Mouse (Mus musculus): Measurements from ENCODE around the gene Pla2g4d. TPM values are rescaled to one million over a fixed set of nuclear protein-coding genes. Genes with fewer than 3 reads are reported as not detected.

Gene Pla2g4d
- polyA plus RNA-seq, 1 experiment: not detected

- no peak for TF ChIP-seq POLR2A (IDR thresholded peaks at IDR 0.05; ENCODE audit: insufficient read depth, low read depth, low read length)
- TF ChIP-seq CTCF (IDR thresholded peaks at IDR 0.05; ENCODE audit: insufficient read depth, low read depth, low read length): no peak
- Histone ChIP-seq H3K27ac (ENCODE audit: insufficient read depth, low read depth, low read length) (no peak overlapping the region), H3K4me1 (ENCODE audit: control insufficient read depth, insufficient read depth, low read length) (no peaks in the 10 kb centered on the region), H3K4me3 (ENCODE audit: insufficient read depth, low read depth, low read length) (no peak overlapping the region)
- whole genome bisulfite sequencing: 85% methylated on average over 4 of the region's 4 CpGs
These were observed 10.9 kb upstream of the Pla2g4d start for GRCm38 (mm10) chr2:120299866-120300265.

- WGBS: 14% methylated on average over 2 of the region's 2 CpGs
- no peak for TF ChIP-seq POLR2A (IDR thresholded peaks at IDR 0.05; ENCODE audit: insufficient read depth, low read depth, low read length)
- Histone ChIP-seq H3K27ac (ENCODE audit: insufficient read depth, low read depth, low read length) (no peak overlapping the region), H3K4me3 (ENCODE audit: insufficient read depth, low read depth, low read length) (no peak overlapping the region), H3K4me1 (ENCODE audit: control insufficient read depth, insufficient read depth, low read length) (no peaks in the 10 kb centered on the region)
These were observed 7.2 kb upstream of the Pla2g4d start for GRCm38 (mm10) chr2:120296160-120296559.

- 86% methylated on average over 8 of the region's 9 CpGs for WGBS
- Histone ChIP-seq H3K4me3 (ENCODE audit: insufficient read depth, low read depth, low read length) (no peak overlapping the region), H3K27ac (ENCODE audit: insufficient read depth, low read depth, low read length) (no peak overlapping the region), H3K4me1 (ENCODE audit: control insufficient read depth, insufficient read depth, low read length) (no peaks in the 10 kb centered on the region)
- TF ChIP-seq POLR2A (IDR thresholded peaks at IDR 0.05; ENCODE audit: insufficient read depth, low read depth, low read length): no peak
- no peak for TF ChIP-seq CTCF (IDR thresholded peaks at IDR 0.05; ENCODE audit: insufficient read depth, low read depth, low read length)
These were observed 2.6 kb upstream of the Pla2g4d start for GRCm38 (mm10) chr2:120291471-120292078.

- WGBS: 89% methylated on average over 3 of the region's 3 CpGs
- Histone ChIP-seq H3K4me3 (ENCODE audit: insufficient read depth, low read depth, low read length) (no peak overlapping the region), H3K27ac (ENCODE audit: insufficient read depth, low read depth, low read length) (no peak overlapping the region), H3K4me1 (ENCODE audit: control insufficient read depth, insufficient read depth, low read length) (no peaks in the 10 kb centered on the region)
- no peak for TF ChIP-seq POLR2A (IDR thresholded peaks at IDR 0.05; ENCODE audit: insufficient read depth, low read depth, low read length)
- TF ChIP-seq CTCF (IDR thresholded peaks at IDR 0.05; ENCODE audit: insufficient read depth, low read depth, low read length): no peak
These were observed 596 bp downstream of the Pla2g4d start for GRCm38 (mm10) chr2:120288401-120288800.

GRCm38 (mm10) chr2:120285639-120286038, 3.4 kb downstream of the Pla2g4d start:
- H3K4me3 ChIP-seq (ENCODE audit: insufficient read depth, low read depth, low read length): no peak overlapping the region
- H3K4me1 ChIP-seq (ENCODE audit: control insufficient read depth, insufficient read depth, low read length): no peaks in the 10 kb centered on the region
- TF ChIP-seq POLR2A (IDR thresholded peaks at IDR 0.05; ENCODE audit: insufficient read depth, low read depth, low read length) (no peak), CTCF (IDR thresholded peaks at IDR 0.05; ENCODE audit: insufficient read depth, low read depth, low read length) (no peak)
- H3K27ac ChIP-seq (ENCODE audit: insufficient read depth, low read depth, low read length): no peak overlapping the region
- WGBS: 78% methylated on average over 4 of the region's 4 CpGs

GRCm38 (mm10) chr2:120284705-120285104, 4.3 kb downstream of the Pla2g4d start:
- TF ChIP-seq CTCF (IDR thresholded peaks at IDR 0.05; ENCODE audit: insufficient read depth, low read depth, low read length) (no peak), POLR2A (IDR thresholded peaks at IDR 0.05; ENCODE audit: insufficient read depth, low read depth, low read length) (no peak)
- H3K27ac ChIP-seq (ENCODE audit: insufficient read depth, low read depth, low read length): no peak overlapping the region
- no peak overlapping the region for H3K4me3 ChIP-seq (ENCODE audit: insufficient read depth, low read depth, low read length)
- no peaks in the 10 kb centered on the region for H3K4me1 ChIP-seq (ENCODE audit: control insufficient read depth, insufficient read depth, low read length)

GRCm38 (mm10) chr2:120284094-120284493, 4.9 kb downstream of the Pla2g4d start:
- no peak overlapping the region for H3K27ac ChIP-seq (ENCODE audit: insufficient read depth, low read depth, low read length)
- H3K4me1 ChIP-seq (ENCODE audit: control insufficient read depth, insufficient read depth, low read length): no peaks in the 10 kb centered on the region
- no peak overlapping the region for H3K4me3 ChIP-seq (ENCODE audit: insufficient read depth, low read depth, low read length)
- no peak for TF ChIP-seq CTCF (IDR thresholded peaks at IDR 0.05; ENCODE audit: insufficient read depth, low read depth, low read length)
- TF ChIP-seq POLR2A (IDR thresholded peaks at IDR 0.05; ENCODE audit: insufficient read depth, low read depth, low read length): no peak
- WGBS: 87% methylated on average over 5 of the region's 5 CpGs

- Histone ChIP-seq H3K27ac (ENCODE audit: insufficient read depth, low read depth, low read length) (no peak overlapping the region), H3K4me1 (ENCODE audit: control insufficient read depth, insufficient read depth, low read length) (no peaks in the 10 kb centered on the region), H3K4me3 (ENCODE audit: insufficient read depth, low read depth, low read length) (no peak overlapping the region)
- WGBS: 68% methylated on average over 6 of the region's 6 CpGs
- no peak for TF ChIP-seq POLR2A (IDR thresholded peaks at IDR 0.05; ENCODE audit: insufficient read depth, low read depth, low read length)
- no peak for TF ChIP-seq CTCF (IDR thresholded peaks at IDR 0.05; ENCODE audit: insufficient read depth, low read depth, low read length)
These were observed 5.4 kb downstream of the Pla2g4d start for GRCm38 (mm10) chr2:120283550-120283949.

- WGBS: 73% methylated on average over 3 of the region's 3 CpGs
- Histone ChIP-seq H3K4me1 (ENCODE audit: control insufficient read depth, insufficient read depth, low read length) (no peaks in the 10 kb centered on the region), H3K27ac (ENCODE audit: insufficient read depth, low read depth, low read length) (no peak overlapping the region), H3K4me3 (ENCODE audit: insufficient read depth, low read depth, low read length) (no peak overlapping the region)
- TF ChIP-seq CTCF (IDR thresholded peaks at IDR 0.05; ENCODE audit: insufficient read depth, low read depth, low read length) (no peak), POLR2A (IDR thresholded peaks at IDR 0.05; ENCODE audit: insufficient read depth, low read depth, low read length) (no peak)
These were observed 7.8 kb downstream of the Pla2g4d start for GRCm38 (mm10) chr2:120281221-120281620.

GRCm38 (mm10) chr2:120279961-120280360, 9.0 kb downstream of the Pla2g4d start:
- Histone ChIP-seq H3K4me3 (ENCODE audit: insufficient read depth, low read depth, low read length) (no peak overlapping the region), H3K27ac (ENCODE audit: insufficient read depth, low read depth, low read length) (no peak overlapping the region), H3K4me1 (ENCODE audit: control insufficient read depth, insufficient read depth, low read length) (no peaks in the 10 kb centered on the region)
- 11% methylated on average over 8 of the region's 8 CpGs for WGBS
- peak; percentile 61; the same call in 1 of the 2 replicates for TF ChIP-seq CTCF (IDR thresholded peaks at IDR 0.05; ENCODE audit: insufficient read depth, low read depth, low read length)
- TF ChIP-seq POLR2A (IDR thresholded peaks at IDR 0.05; ENCODE audit: insufficient read depth, low read depth, low read length): no peak
